Mouse (Mus musculus) cerebellum, adult 11 months (tissue): Measurements from ENCODE around the gene Unc119b.
"Not testable (repeated sequence)": the region's sequence is repeated elsewhere in the genome, so short reads cannot be mapped to it uniquely, and the experiment has no call there.

ENCODE experiments used
- DNase-seq: peaks from one replicate; pipeline ENCODE4 v3.0.0; 2022

Gene Unc119b

DNA sequence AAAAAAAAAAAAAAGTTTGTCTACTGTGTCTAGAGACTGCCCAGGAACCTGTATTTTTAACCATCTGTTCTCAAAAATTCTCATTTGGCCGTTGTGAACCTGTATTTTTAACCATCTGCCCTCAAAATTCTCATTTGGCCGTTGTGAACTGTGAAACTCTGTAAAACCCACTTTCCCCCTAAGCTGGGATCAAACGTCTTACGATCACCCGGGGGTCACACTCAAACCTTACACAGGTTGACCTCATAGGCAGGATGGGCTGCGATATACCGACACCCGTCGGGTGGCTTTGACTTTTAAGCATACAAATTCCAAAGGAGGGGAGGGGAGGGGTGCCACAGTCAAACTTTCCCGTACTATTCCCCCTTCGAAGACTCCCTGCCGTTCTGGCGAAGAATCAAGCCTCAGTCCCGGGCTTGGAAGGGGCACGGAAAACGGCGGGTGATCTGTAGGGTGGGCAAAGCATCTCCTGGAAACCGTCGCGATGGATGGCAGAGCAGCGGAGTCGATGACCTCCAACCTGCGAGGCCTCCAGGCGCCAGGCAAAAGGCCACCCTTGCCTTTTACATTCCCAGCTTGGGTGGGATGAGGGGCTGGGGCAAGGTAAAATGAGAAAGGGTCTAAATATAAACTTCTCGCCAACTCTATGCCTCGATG is 22.3 kb upstream of the Unc119b start:
- DNase-seq: peak; percentile 54

DNA sequence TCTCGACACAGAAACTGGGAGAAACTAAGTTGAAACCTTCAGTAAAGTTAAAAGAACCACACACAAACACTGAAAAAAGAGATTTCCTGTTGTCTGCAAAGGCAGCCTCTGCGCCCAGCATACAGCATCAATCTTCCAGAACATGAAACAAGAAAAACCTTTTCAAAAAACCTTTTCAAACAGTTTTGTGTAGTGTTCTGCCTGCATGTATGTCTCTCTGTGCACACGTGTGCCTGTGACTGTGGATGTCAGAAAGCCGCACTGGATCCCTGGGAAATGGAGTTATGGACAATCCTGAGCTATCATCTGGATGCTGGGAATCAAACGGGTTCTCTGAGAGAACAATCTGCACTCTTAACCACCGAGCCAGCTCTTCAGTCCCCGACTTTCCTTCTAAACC is 21.6 kb upstream of the Unc119b start:
- DNase-seq: no peak

- no peak for DNase-seq
Measured at GRCm38 (mm10) chr5:115155831-115156230, 21.1 kb upstream of the Unc119b start.

GRCm38 (mm10) chr5:115155156-115155631 is 20.4 kb upstream of the Unc119b start:
- no peak for DNase-seq

DNA sequence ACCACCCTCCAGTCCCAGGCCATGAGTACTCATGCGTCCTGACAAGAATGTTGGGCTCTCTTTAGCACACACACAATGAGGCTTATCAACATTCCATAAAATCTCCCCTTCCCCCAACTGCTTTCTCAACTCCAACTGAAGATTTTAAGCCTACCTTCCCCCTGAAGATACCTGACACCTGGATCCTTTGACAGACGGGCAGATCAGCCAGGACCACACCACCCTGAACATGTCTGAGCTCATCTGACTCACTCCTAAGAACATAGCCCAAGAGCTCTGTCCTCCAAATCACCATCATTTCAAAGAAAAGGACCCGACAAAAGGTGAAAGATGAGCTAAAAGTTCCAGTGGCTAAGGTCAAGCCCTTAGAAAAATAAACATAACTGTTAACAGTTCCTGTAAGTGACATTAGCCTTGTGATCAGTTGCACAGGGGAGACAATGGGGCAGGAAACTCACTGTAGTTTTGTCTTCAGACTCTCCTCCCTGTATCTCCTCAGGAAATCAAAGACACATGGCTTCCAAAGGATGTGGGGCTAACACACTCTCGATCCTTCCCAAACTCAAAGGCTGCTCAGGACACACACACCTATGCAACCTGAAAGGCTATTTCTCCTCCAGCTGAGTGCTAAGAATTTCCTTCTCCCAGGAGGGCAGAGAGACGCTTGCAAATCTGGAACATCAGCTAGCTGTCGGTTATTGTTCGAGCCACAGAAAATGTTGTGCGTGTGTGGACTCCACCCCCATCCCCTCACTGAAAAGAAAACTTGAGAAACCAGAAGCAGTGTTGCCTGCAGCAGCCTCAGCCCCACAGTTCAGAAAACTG is 17.6 kb upstream of the Unc119b start:
- DNase-seq: no peak

DNA sequence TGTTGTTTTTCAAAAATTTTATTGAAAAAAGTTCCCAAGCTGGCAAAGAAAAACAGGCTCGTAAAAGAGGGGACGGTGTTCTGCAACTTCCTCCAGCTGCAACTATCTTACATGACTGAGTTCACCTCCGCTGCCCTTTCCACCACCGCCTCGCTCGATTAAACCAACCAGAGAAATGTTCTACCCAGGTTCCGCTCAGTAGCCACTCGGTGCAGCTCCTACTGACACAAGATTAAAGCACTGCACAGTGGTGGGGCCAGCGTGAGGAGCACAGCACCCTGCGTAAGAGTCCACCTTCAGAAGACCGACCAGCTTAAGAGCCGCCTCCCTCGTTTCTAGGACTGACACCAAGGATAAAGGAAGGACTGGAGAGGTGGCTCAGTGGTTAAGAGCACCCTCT is 16.7 kb upstream of the Unc119b start:
- DNase-seq: no peak

GRCm38 (mm10) chr5:115150991-115151390 is 16.2 kb upstream of the Unc119b start:
- DNase-seq: no peak

GRCm38 (mm10) chr5:115149675-115150459 is 15.1 kb upstream of the Unc119b start:
- DNase-seq: no peak

DNA sequence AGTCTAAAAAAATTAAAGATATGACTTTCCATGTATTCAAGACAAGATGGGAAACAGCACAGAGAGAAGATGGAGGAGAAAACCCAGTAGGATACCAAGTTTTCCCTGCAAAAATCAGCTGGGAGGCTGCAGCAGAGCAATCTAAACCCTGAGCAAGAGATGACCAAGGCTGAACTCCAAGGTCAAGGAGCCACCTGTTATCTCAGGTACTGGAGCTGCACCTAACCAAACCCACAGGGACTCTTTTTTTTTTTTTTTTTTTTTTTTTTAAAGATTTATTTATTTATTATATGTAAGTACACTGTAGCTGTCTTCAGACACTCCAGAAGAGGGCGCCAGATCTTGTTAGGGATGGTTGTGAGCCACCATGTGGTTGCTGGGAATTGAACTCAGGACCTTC is 14.1 kb upstream of the Unc119b start:
- not testable (repeated sequence) for DNase-seq

GRCm38 (mm10) chr5:115148378-115148777 is 13.6 kb upstream of the Unc119b start:
- no peak for DNase-seq

- no peak for DNase-seq
Measured at GRCm38 (mm10) chr5:115147388-115147787, 12.6 kb upstream of the Unc119b start.

GRCm38 (mm10) chr5:115146747-115147130 is 12.0 kb upstream of the Unc119b start:
- no peak for DNase-seq

GRCm38 (mm10) chr5:115145976-115146746 is 11.4 kb upstream of the Unc119b start:
- no peak for DNase-seq

- no peak for DNase-seq
Measured at GRCm38 (mm10) chr5:115145253-115145968, 10.6 kb upstream of the Unc119b start.

GRCm38 (mm10) chr5:115144471-115144870 is 9.7 kb upstream of the Unc119b start:
- DNase-seq: no peak

GRCm38 (mm10) chr5:115143552-115143951 is 8.8 kb upstream of the Unc119b start:
- no peak for DNase-seq

- DNase-seq: no peak
Measured at GRCm38 (mm10) chr5:115142166-115142697, 7.5 kb upstream of the Unc119b start.

DNA sequence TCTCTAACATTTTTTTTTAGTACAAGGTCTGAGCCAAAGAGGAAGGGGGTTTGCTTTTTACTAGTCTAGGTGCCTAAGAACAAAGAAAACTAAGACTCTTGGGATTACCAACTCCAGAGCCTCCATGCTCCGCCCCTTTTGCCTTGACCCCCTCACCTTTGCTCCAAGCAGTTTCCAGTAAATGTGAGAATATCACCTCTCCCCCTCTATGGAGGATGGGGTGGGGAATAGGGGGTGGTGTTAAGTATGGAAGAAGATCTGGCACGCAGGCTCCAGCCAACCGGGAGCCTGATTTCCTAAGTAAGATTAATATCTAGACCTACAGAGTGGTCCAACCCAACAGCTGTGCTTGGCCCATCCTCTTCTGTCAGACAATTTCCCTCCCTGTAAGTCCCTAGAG is 6.0 kb upstream of the Unc119b start:
- no peak for DNase-seq

- DNase-seq: no peak
Measured at GRCm38 (mm10) chr5:115139124-115139523, 4.3 kb upstream of the Unc119b start.

- no peak for DNase-seq
Measured at GRCm38 (mm10) chr5:115133358-115134066, 1.3 kb downstream of the Unc119b start.

DNA sequence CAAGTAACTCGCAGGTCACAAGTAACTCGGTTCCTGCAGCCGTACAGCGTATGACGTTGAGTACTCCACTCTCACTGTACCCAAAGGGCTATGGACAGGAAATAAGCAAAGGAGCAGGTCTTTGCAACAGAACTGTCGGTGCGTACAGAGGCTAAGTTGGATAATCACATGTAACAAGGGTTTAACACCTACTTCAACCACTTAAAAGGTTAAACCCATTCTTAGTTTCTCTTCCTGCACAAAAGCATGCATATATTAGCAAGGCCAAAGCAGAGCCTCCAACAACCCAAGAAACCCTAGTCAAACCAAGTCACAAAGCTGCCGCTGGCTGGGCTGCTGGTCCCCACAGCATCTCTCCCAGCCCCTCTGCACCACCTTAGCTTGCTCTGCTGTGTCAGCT is 2.3 kb downstream of the Unc119b start:
- no peak for DNase-seq
